Mouse (Mus musculus) heart, embryonic 10.5 days (tissue): ENCODE results near the gene Vmn1r101. TPM values are rescaled to one million over a fixed set of nuclear protein-coding genes. Genes with fewer than 3 reads are reported as not detected.
"Not testable (repeated sequence)": the region's sequence is repeated elsewhere in the genome, so short reads cannot be mapped to it uniquely, and the experiment has no call there.

ENCODE experiments used
- DNase-seq: peaks from one replicate; pipeline ENCODE4 v3.0.0-alpha.2; 2017; ENCODE audit warnings: low spot score
- H3K27ac ChIP-seq: fragments of 300-500 bp; sonication (generic); 2 replicates; pipeline ENCODE4 v1.5.1; 2016; ENCODE audit warnings: mild to moderate bottlenecking
- H3K27me3 ChIP-seq: fragments of 300-500 bp; sonication (generic); 2 replicates; pipeline ENCODE4 v1.6.1; 2016; ENCODE audit warnings: mild to moderate bottlenecking; ENCODE audit not compliant: poor library complexity, insufficient read depth, severe bottlenecking
- H3K36me3 ChIP-seq: fragments of 300-500 bp; sonication (generic); 2 replicates; pipeline ENCODE4 v1.6.1; 2016; ENCODE audit warnings: mild to moderate bottlenecking, moderate library complexity
- H3K4me1 ChIP-seq: fragments of 300-500 bp; sonication (generic); 2 replicates; pipeline ENCODE4 v1.6.1; 2016; ENCODE audit warnings: mild to moderate bottlenecking
- H3K4me3 ChIP-seq: fragments of 300-500 bp; sonication (generic); 2 replicates; pipeline ENCODE4 v1.5.1; 2016; ENCODE audit warnings: mild to moderate bottlenecking, moderate library complexity
- H3K9me3 ChIP-seq: fragments of 300-500 bp; sonication (generic); 2 replicates; pipeline ENCODE4 v1.6.1; 2016; ENCODE audit warnings: mild to moderate bottlenecking, moderate library complexity
- WGBS: fragments of 180-500 bp; shearing (Covaris S2); methylation state at CpG from one replicate; pipeline ENCODE4 v1.1.7; 2016; 5-methylcytosine and 5-hydroxymethylcytosine counted together
- polyA plus RNA-seq: library from polyadenylated mRNA; unstranded; fragments of >200 nt; fragmentation: Nextera tagmentation; extraction: Ambion mirVana; gene quantifications from 2 replicates; pipeline ENCODE4 v1.2.1, GENCODE M21; 2016

Vmn1r101 gene
- polyA plus RNA-seq: not detected in 2 replicates

DNA sequence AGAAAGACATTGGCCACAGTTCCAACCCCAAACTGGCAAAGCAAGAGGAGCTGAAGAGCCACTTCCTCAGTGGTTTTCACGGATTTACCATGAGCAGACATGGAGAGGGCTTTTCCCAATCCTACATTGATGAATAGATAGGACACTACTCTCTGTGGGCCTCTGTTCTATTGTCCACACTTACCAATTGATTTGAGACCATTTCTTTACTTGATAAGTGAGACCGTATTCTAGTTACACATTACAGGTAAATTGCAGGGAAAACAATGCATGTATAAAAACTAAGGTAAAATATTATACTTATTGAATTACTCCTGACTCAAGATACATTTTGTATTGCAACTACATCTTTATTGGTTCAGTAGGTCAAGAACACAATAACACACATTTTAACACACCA lies at the start of gene Vmn1r101:
Gene Vmn1r101, minus strand, starts transcription at position 101 of the 400 bp plus-strand sequence.
- H3K27me3 ChIP-seq, H3K9me3 ChIP-seq, H3K36me3 ChIP-seq, H3K4me3 ChIP-seq, H3K27ac ChIP-seq, H3K4me1 ChIP-seq, DNase-seq: not testable (repeated sequence)
- WGBS: no CpG with 5 or more reads among the region's 2 CpGs

DNA sequence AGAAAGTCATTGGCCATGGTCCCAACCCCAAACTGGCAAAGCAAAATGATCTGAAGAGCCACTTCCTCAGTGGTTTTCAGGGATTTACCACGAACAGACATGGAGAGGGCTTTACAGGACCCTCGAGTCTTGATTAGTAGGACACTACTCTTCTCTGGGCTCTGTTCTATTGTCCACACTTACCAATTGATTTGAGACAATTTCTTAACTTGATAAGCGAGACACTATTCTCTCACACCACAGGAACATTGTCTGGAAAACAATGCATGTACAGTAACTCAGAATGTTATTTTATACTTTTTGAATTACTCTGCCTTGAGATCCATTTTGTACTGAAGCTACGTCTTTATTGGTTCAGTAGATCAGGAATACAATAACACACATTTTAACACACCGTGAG lies 32.4 kb upstream of the Vmn1r101 start, which contains the start of gene Gm10670:
Gene Gm10670, minus strand, starts transcription at position 101 of the 400 bp plus-strand sequence.
- H3K4me3 ChIP-seq, DNase-seq, H3K9me3 ChIP-seq, H3K4me1 ChIP-seq, H3K27me3 ChIP-seq, H3K27ac ChIP-seq, H3K36me3 ChIP-seq: not testable (repeated sequence)
- no CpG with 5 or more reads among the region's 5 CpGs for WGBS

DNA sequence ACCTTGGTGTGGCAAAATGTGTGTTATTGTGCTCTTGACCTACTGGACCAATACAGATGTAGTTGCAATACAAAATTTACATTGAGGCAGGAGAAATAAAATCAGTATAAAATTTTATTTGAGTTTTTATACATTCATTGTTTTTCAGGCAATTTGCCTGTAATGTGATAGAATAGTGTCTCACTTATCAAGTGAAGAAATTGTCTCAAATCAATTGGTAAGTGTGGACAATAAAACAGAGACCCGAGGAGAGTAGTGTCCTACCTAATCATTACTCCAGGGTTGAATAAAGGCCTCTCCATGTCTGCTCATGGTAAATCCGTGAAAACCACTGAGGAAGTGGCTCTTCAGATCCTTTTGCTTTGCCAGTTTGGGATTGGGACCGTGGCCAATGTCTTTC lies 24.8 kb downstream of the Vmn1r101 start, which contains the start of gene Vmn1r100:
Gene Vmn1r100, plus strand, starts transcription at position 301 of the 400 bp plus-strand sequence.
- not testable (repeated sequence) for H3K9me3 ChIP-seq, H3K4me3 ChIP-seq, H3K27ac ChIP-seq, H3K27me3 ChIP-seq, DNase-seq, H3K36me3 ChIP-seq, H3K4me1 ChIP-seq
- no CpG with 5 or more reads among the region's 3 CpGs for WGBS

Other genes with a start within 250 kb of the Vmn1r101 start
- gene Vmn1r95, start 248.9 kb downstream of the Vmn1r101 start, polyA plus RNA-seq: not detected in 2 replicates
- not detected in 2 replicates for gene Gm6164, start 237.0 kb downstream of the Vmn1r101 start, polyA plus RNA-seq
- gene Gm4498, start 208.8 kb downstream of the Vmn1r101 start, polyA plus RNA-seq: not detected in 2 replicates
- gene Gm5890, start 179.8 kb downstream of the Vmn1r101 start, polyA plus RNA-seq: not detected in 2 replicates
- gene Gm4133, start 108.5 kb downstream of the Vmn1r101 start, polyA plus RNA-seq: not detected in 2 replicates
- not detected in 2 replicates for gene Gm5728, start 67.2 kb downstream of the Vmn1r101 start, polyA plus RNA-seq
- not detected in 2 replicates for gene Vmn1r100, start 24.7 kb downstream of the Vmn1r101 start, polyA plus RNA-seq
- gene Gm10670, start 32.3 kb upstream of the Vmn1r101 start, polyA plus RNA-seq: not detected in 2 replicates
- gene Vmn1r103, start 67.9 kb upstream of the Vmn1r101 start, polyA plus RNA-seq: not detected in 2 replicates
- gene Vmn1r104, start 91.2 kb upstream of the Vmn1r101 start, polyA plus RNA-seq: not detected in 2 replicates
- gene Gm5726, start 103.2 kb upstream of the Vmn1r101 start, polyA plus RNA-seq: not detected in 2 replicates
- not detected in 2 replicates for gene Gm4141, start 133.6 kb upstream of the Vmn1r101 start, polyA plus RNA-seq
- not detected in 2 replicates for gene Gm4513, start 156.4 kb upstream of the Vmn1r101 start, polyA plus RNA-seq
- not detected in 2 replicates for gene Vmn1r107, start 226.3 kb upstream of the Vmn1r101 start, polyA plus RNA-seq